Comparison of ENCODE assay signal across 8 mouse cellular contexts in the genomic region with DNA sequence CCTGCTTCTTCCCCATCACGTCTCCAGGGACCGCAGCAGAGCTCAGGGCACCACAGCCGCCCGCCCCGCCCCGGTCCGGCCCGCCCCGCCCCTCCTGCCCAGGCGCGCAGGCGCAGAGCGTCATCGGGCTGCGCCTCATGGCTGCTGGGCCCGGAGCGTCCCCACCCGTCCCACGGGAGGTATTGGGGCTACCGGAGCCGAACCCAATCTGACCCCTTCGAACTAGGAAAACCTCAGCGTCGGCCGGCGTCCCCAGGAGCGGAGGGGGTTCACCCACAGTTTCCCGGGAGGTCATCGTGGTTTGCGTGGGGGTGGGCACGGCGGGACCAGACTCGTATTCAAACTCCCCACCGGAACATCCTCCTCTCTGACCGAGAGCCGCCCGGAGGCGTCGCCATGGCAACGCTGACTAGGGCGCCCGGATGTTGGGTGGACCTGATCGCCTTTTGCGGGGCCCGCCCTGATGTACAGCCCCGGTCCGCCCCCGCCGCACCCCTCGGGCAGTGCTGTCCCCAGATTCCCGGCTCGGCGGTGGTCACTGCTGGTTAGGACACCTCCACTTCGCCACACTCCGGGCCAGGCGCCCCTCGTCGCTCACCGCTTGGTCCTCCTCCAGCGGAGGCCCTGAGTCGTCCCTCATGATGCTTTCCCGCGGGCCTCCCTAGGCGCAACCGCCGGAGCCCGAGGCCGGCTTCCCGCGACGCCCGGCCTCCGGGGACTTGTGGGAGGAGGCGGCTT. TPM values are rescaled to one million over a fixed set of nuclear protein-coding genes. Genes with fewer than 3 reads are reported as not detected.
A peak's percentile ranks its signal among the peaks of the same experiment; 100 is the strongest.
DNase-seq lines count a peak whose midpoint lies in the region; ATAC-seq lines count a peak whose summit lies in the region.

A gene (minus strand): TSS at position 689 of the 738 bp plus-strand sequence.

- peak within 1 kb of the TSS; percentile 75 for H3K4me3 ChIP-seq in embryonic facial prominence, embryonic 14.5 days (ENCODE audit: low read depth, low read length)
- peak within 1 kb of the TSS; percentile 73 for H3K4me3 ChIP-seq in kidney, embryonic 14.5 days (ENCODE audit: low read length)
- H3K4me3 ChIP-seq in limb, embryonic 15.5 days, result peak within 1 kb of the TSS; percentile 75

- under 1% methylated on average over 34 of the region's 74 CpGs for WGBS in embryonic facial prominence, embryonic 14.5 days
- under 1% methylated on average over 73 of the region's 74 CpGs for WGBS in kidney, embryonic 14.5 days
- WGBS in limb, embryonic 15.5 days, result under 1% methylated on average over 74 of the region's 74 CpGs

- H3K9ac ChIP-seq in embryonic facial prominence, embryonic 14.5 days (ENCODE audit: low read depth, low read length), result peak within 1 kb of the TSS; percentile 91
- H3K9ac ChIP-seq in kidney, embryonic 14.5 days (ENCODE audit: low read depth, low read length), result peak within 1 kb of the TSS; percentile 82
- peak within 1 kb of the TSS; percentile 73 for H3K9ac ChIP-seq in limb, embryonic 15.5 days

- no peaks in the 10 kb centered on the region for H3K9me3 ChIP-seq in embryonic facial prominence, embryonic 14.5 days (ENCODE audit: control insufficient read depth, low read length)
- no peaks in the 10 kb centered on the region for H3K9me3 ChIP-seq in kidney, embryonic 14.5 days (ENCODE audit: control insufficient read depth, low read length)
- H3K9me3 ChIP-seq in limb, embryonic 15.5 days, result no peaks in the 10 kb centered on the region

- peak within 1 kb of the TSS; percentile 79 for H3K27ac ChIP-seq in embryonic facial prominence, embryonic 14.5 days (replicated peaks; ENCODE audit: low read depth, low read length)
- peak within 1 kb of the TSS; percentile 88 for H3K27ac ChIP-seq in kidney, embryonic 14.5 days (ENCODE audit: low read depth, low read length)
- H3K27ac ChIP-seq in limb, embryonic 15.5 days, result peak within 1 kb of the TSS; percentile 81

- peak; percentile 83 for DNase-seq in 3T3-L1 (ENCODE audit: low read depth, low spot score)
- DNase-seq in adrenal gland, postnatal 4 days (ENCODE audit: low spot score in 2 of 2), result peak; percentile 82 to 86
- peak; percentile 96 for DNase-seq in embryonic facial prominence, embryonic 14.5 days (ENCODE audit: low spot score)
- peak; percentile 92 for DNase-seq in heart, adult 9 months (ENCODE audit: low spot score in 2 of 2)
- peak; percentile 40 to 65 for DNase-seq in monocyte, adult 2 months (ENCODE audit: low read depth in 1 of 2, low spot score in 2 of 2)
- peak; percentile 87 to 88 for DNase-seq in spleen, postnatal 36 days (ENCODE audit: low spot score in 2 of 2)

- H3K36me3 ChIP-seq in embryonic facial prominence, embryonic 14.5 days (ENCODE audit: control insufficient read depth, insufficient read depth, low read length), result no peaks in the 10 kb centered on the region
- no peaks in the 10 kb centered on the region for H3K36me3 ChIP-seq in kidney, embryonic 14.5 days (ENCODE audit: control insufficient read depth, insufficient read depth, low read length)
- H3K36me3 ChIP-seq in limb, embryonic 15.5 days, result no peaks in the 10 kb centered on the region

- ATAC-seq in embryonic facial prominence, embryonic 14.5 days (ENCODE audit: low read depth), result peak; percentile 98
- ATAC-seq in kidney, embryonic 14.5 days (ENCODE audit: low FRiP score, low TSS enrichment), result peak; percentile 98
- peak; percentile 98 for ATAC-seq in limb, embryonic 15.5 days (ENCODE audit: insufficient number of reproducible peaks, low FRiP score, low TSS enrichment, low read depth)

- H3K4me2 ChIP-seq in embryonic facial prominence, embryonic 14.5 days (ENCODE audit: low read depth, low read length), result peak within 1 kb of the TSS; percentile 84
- peak within 1 kb of the TSS; percentile 93 for H3K4me2 ChIP-seq in kidney, embryonic 14.5 days (replicated peaks; ENCODE audit: low read depth, low read length)
- peak within 1 kb of the TSS; percentile 70 for H3K4me2 ChIP-seq in limb, embryonic 15.5 days

- 0 out of 2 replicates have a peak, but pooled peaks cover 3% of the 10 kb centered on the region for H3K4me1 ChIP-seq in embryonic facial prominence, embryonic 14.5 days (ENCODE audit: control insufficient read depth, insufficient read depth, low read length)
- no peaks in the 10 kb centered on the region for H3K4me1 ChIP-seq in kidney, embryonic 14.5 days (ENCODE audit: control insufficient read depth, insufficient read depth, low read length)
- H3K4me1 ChIP-seq in limb, embryonic 15.5 days, result peaks cover 4% of the 10 kb centered on the region; the same call in 1 of the 2 replicates

- no peaks in the 10 kb centered on the region for H3K27me3 ChIP-seq in embryonic facial prominence, embryonic 14.5 days (replicated peaks; ENCODE audit: control insufficient read depth, insufficient read depth, low read length)
- H3K27me3 ChIP-seq in kidney, embryonic 14.5 days (ENCODE audit: control insufficient read depth, insufficient read depth, low read length), result no peaks in the 10 kb centered on the region
- no peaks in the 10 kb centered on the region for H3K27me3 ChIP-seq in limb, embryonic 15.5 days

RNA-seq across cellular contexts. Expression of the gene that starts here (rescaled TPM):
- total RNA-seq in adrenal gland, postnatal 4 days (2021), result 10 to 100 TPM; 20.7 to 22.3 TPM
- polyA plus RNA-seq in embryonic facial prominence, embryonic 14.5 days (2014; fragmentation: Nextera tagmentation; extraction: Ambion mirVana), result 20.1 and 29.9 TPM in 2 replicates
- polyA plus RNA-seq in kidney, embryonic 14.5 days (2014; fragmentation: Nextera tagmentation; extraction: Ambion mirVana), result 49.9 and 53.8 TPM in 2 replicates
- polyA plus RNA-seq in limb, embryonic 15.5 days (2015; fragmentation: Nextera tagmentation; extraction: Ambion mirVana), result 28.4 and 31.1 TPM in 2 replicates

Comparison
In these comparisons a context has a peak if more than half of its experiments do, and no peak if none do; other contexts are left out.
1. Peak in every context shown above with its lines: DNase-seq, ATAC-seq, H3K4me3 ChIP-seq and H3K27ac ChIP-seq.